Mouse (Mus musculus): ENCODE measurements around the gene Olfr1163. TPM values are rescaled to one million over a fixed set of nuclear protein-coding genes. Genes with fewer than 3 reads are reported as not detected.

Gene Olfr1163
- polyA plus RNA-seq (2012; rRNA removed; ENCODE audit: low replicate concordance): not detected in 2 replicates

GRCm38 (mm10) chr2:88071730-88072129 is at the start of gene Olfr1163:
TSS of gene Olfr1163 (minus strand) at chr2:88071830.

GRCm38 (mm10) chr2:88093866-88094265 is 22.2 kb upstream of the Olfr1163 start, which contains the start of gene Olfr1164:
TSS of gene Olfr1164 (minus strand) at chr2:88093966.

GRCm38 (mm10) chr2:88051029-88051428 is 20.6 kb downstream of the Olfr1163 start, which contains the start of gene Olfr1162:
TSS of gene Olfr1162 (minus strand) at chr2:88051129.

GRCm38 (mm10) chr2:88037599-88037998 is 34.0 kb downstream of the Olfr1163 start, which contains the start of gene Olfr73:
TSS of gene Olfr73 (minus strand) at chr2:88037699.

GRCm38 (mm10) chr2:88022474-88022873 is 49.2 kb downstream of the Olfr1163 start, which contains the start of gene Olfr1161:
TSS of gene Olfr1161 (plus strand) at chr2:88022774.

Other genes with a start within 250 kb of the Olfr1163 start
- not detected in 2 replicates for gene Olfr1148, start 241.3 kb downstream of the Olfr1163 start, polyA plus RNA-seq (2012; rRNA removed; ENCODE audit: low replicate concordance)
- gene Olfr1150-ps1, start 227.8 kb downstream of the Olfr1163 start, polyA plus RNA-seq (2012; rRNA removed; ENCODE audit: low replicate concordance): not detected in 2 replicates
- not detected in 2 replicates for gene Olfr1151, start 216.0 kb downstream of the Olfr1163 start, polyA plus RNA-seq (2012; rRNA removed; ENCODE audit: low replicate concordance)
- gene Olfr1152, start 205.3 kb downstream of the Olfr1163 start, polyA plus RNA-seq (2012; rRNA removed; ENCODE audit: low replicate concordance): not detected in 2 replicates
- gene Olfr1153, start 176.9 kb downstream of the Olfr1163 start, polyA plus RNA-seq (2012; rRNA removed; ENCODE audit: low replicate concordance): not detected in 2 replicates
- gene Olfr1154, start 166.7 kb downstream of the Olfr1163 start, polyA plus RNA-seq (2012; rRNA removed; ENCODE audit: low replicate concordance): not detected in 2 replicates
- not detected in 2 replicates for gene Olfr1155, start 126.7 kb downstream of the Olfr1163 start, polyA plus RNA-seq (2012; rRNA removed; ENCODE audit: low replicate concordance)
- gene Olfr1156, start 118.7 kb downstream of the Olfr1163 start, polyA plus RNA-seq (2012; rRNA removed; ENCODE audit: low replicate concordance): not detected in 2 replicates
- gene Olfr1157, start 103.5 kb downstream of the Olfr1163 start, polyA plus RNA-seq (2012; rRNA removed; ENCODE audit: low replicate concordance): not detected in 2 replicates
- gene Olfr74, start 97.2 kb downstream of the Olfr1163 start, polyA plus RNA-seq (2012; rRNA removed; ENCODE audit: low replicate concordance): not detected in 2 replicates
- not detected in 2 replicates for gene Olfr1158, start 81.7 kb downstream of the Olfr1163 start, polyA plus RNA-seq (2012; rRNA removed; ENCODE audit: low replicate concordance)
- gene Olfr1160, start 63.6 kb downstream of the Olfr1163 start, polyA plus RNA-seq (2012; rRNA removed; ENCODE audit: low replicate concordance): not detected in 2 replicates
- gene Olfr1161, start 49.1 kb downstream of the Olfr1163 start, polyA plus RNA-seq (2012; rRNA removed; ENCODE audit: low replicate concordance): not detected in 2 replicates
- gene Olfr73, start 34.1 kb downstream of the Olfr1163 start, polyA plus RNA-seq (2012; rRNA removed; ENCODE audit: low replicate concordance): not detected in 2 replicates
- not detected in 2 replicates for gene Olfr1162, start 20.7 kb downstream of the Olfr1163 start, polyA plus RNA-seq (2012; rRNA removed; ENCODE audit: low replicate concordance)
- not detected in 2 replicates for gene Olfr1164, start 22.1 kb upstream of the Olfr1163 start, polyA plus RNA-seq (2012; rRNA removed; ENCODE audit: low replicate concordance)
- not detected in 2 replicates for gene Olfr1166, start 56.4 kb upstream of the Olfr1163 start, polyA plus RNA-seq (2012; rRNA removed; ENCODE audit: low replicate concordance)
- not detected in 2 replicates for gene Olfr1167, start 83.4 kb upstream of the Olfr1163 start, polyA plus RNA-seq (2012; rRNA removed; ENCODE audit: low replicate concordance)
- gene Olfr1168, start 110.0 kb upstream of the Olfr1163 start, polyA plus RNA-seq (2012; rRNA removed; ENCODE audit: low replicate concordance): not detected in 2 replicates
- not detected in 2 replicates for gene Olfr1170, start 156.5 kb upstream of the Olfr1163 start, polyA plus RNA-seq (2012; rRNA removed; ENCODE audit: low replicate concordance)
- not detected in 2 replicates for gene Olfr1173, start 208.0 kb upstream of the Olfr1163 start, polyA plus RNA-seq (2012; rRNA removed; ENCODE audit: low replicate concordance)
- gene Olfr1174-ps, start 243.3 kb upstream of the Olfr1163 start, polyA plus RNA-seq (2012; rRNA removed; ENCODE audit: low replicate concordance): not detected in 2 replicates